Mouse (Mus musculus): ENCODE data around the gene Kcnip1.

DNA sequence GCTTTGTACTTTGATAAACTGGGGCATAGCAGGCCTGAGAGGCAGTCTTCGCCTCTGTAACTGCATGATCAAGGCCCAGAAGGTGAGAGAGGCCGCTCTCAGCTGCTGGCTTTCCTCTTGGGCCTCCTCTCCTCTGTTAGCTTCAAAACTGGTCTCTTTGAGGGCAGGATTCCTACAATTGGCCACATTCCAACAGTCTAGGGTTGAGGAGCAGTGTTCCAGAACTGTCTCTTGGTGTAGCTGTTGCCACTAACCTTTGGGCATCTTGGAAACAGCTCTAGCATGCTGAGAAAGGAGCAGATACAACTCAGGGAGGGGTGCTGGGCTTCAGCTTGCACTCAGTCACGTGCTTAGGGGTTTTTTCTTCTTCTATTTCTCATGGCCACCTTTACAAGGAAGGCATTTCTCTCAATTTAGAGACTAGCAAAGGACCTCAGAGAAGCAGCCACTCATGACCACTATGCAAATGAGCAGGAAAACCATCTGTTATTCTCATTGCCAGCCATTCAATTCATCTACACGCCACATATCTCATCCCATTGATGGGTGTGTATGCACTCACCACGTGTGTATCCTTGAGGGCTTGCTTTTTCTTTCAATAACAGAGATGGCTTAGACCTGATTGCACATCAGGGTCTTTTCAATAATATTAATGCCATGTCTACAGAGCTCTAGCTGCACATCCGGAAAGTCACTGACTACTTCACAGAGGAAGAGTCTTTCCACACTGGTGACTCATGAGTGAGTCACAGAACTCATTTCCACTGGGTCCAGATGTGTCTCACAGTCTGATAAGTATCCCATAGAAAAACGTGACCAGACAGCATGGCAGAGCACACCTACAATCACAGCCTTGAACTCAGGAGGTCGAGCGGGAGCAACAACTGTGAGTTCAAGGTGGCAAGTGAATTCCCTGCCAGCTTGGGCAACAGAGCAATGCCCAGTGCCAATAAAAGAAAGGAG is 225.7 kb downstream of the Kcnip1 start:
- TF ChIP-seq CTCF (IDR thresholded peaks at IDR 0.05; ENCODE audit: low read depth, low read length) (no peak), POLR2A (IDR thresholded peaks at IDR 0.05; ENCODE audit: extremely low read depth, insufficient read depth, low read length) (no peak)
